8 mouse cellular contexts compared by ENCODE assay signal in genomic region chr10:43052462-43052861, GRCm38 (mm10).
DNase-seq lines count a peak whose midpoint lies in the region; ATAC-seq and TF ChIP-seq lines count a peak whose summit lies in the region.

No protein-coding gene starts in this region.

- DNase-seq in adrenal gland, postnatal 10 days = peak; percentile 38
- no peak for DNase-seq in adrenal gland, adult 8-10 months
- peak; percentile 63 to 74 for DNase-seq in layer of hippocampus, postnatal 10 days (ENCODE audit: low spot score in 2 of 2)
- no peak for DNase-seq in layer of hippocampus, adult 8-10 months (ENCODE audit: low spot score in 2 of 2)
- DNase-seq in cerebellum, postnatal 36 days = peak; percentile 50
- no peak for DNase-seq in kidney, postnatal 25 days

- H3K36me3 ChIP-seq in ES-Bruce4 (ENCODE audit: control insufficient read depth, insufficient read depth, low read length, poor library complexity, severe bottlenecking) = no peaks in the 10 kb centered on the region

- no peak overlapping the region for H3K9ac ChIP-seq in ES-Bruce4 (ENCODE audit: low read depth, poor library complexity, severe bottlenecking)

- TF ChIP-seq EP300 in ES-Bruce4 (IDR thresholded peaks at IDR 0.05; ENCODE audit: insufficient read depth, low read depth, low read length) = no peak

- no peak for TF ChIP-seq POLR2A in ES-Bruce4 (IDR thresholded peaks at IDR 0.05; ENCODE audit: insufficient read depth, low read length)

- H3K4me1 ChIP-seq in ES-Bruce4 (ENCODE audit: control insufficient read depth, insufficient read depth, low read length) = no peaks in the 10 kb centered on the region

- H3K27ac ChIP-seq in ES-Bruce4 (ENCODE audit: insufficient read depth, low read length) = no peak overlapping the region

- no peak for ATAC-seq in activated CD4-positive, CD25-positive, alpha-beta regulatory T cell, adult 4 months

- no peaks in the 10 kb centered on the region for H3K9me3 ChIP-seq in ES-Bruce4 (replicated peaks; ENCODE audit: control insufficient read depth, insufficient read depth, low read length, poor library complexity, severe bottlenecking)

- peak; percentile 45 for TF ChIP-seq CTCF in ES-Bruce4 (IDR thresholded peaks at IDR 0.05; ENCODE audit: low read depth, low read length)

- no peaks in the 10 kb centered on the region for H3K27me3 ChIP-seq in ES-Bruce4 (ENCODE audit: control insufficient read depth, insufficient read depth, low read length, poor library complexity, severe bottlenecking)

- H3K4me3 ChIP-seq in ES-Bruce4 (ENCODE audit: low read depth, low read length) = no peak overlapping the region

Comparison
In these comparisons a context has a peak if more than half of its experiments do, and no peak if none do; other contexts are left out.
1. DNase-seq: peak in adrenal gland, postnatal 10 days (single experiment), layer of hippocampus, postnatal 10 days (2 of 2) and cerebellum, postnatal 36 days (2 of 2); none in adrenal gland, adult 8-10 months (single experiment), layer of hippocampus, adult 8-10 months (0 of 2) and kidney, postnatal 25 days (0 of 2).